Mouse (Mus musculus) granulocyte monocyte progenitor cell, adult 5-6 weeks (primary cell): ENCODE measurements around the gene 1700067P10Rik. TPM values are rescaled to one million over a fixed set of nuclear protein-coding genes. Genes with fewer than 3 reads are reported as not detected.
A peak's percentile ranks its signal among the peaks of the same experiment; 100 is the strongest.

ENCODE experiments used
- ATAC-seq: replicated peaks from 2 replicates; pipeline ENCODE4 v1.8.0; 2016; ENCODE audit warnings: mild to moderate bottlenecking, moderate TSS enrichment, inconsistent platforms; ENCODE audit not compliant: poor library complexity, severe bottlenecking
- total RNA-seq, 2 experiments: library from RNA; stranded (forward) in 1 of 2; stranded (reverse) in 1 of 2; fragments of 200-712, 200-1000 nt in 1 of 2; fragments of >200 nt in 1 of 2; fragmentation: Nextera tagmentation in 1 of 2; gene quantifications; 2 replicates each; pipeline ENCODE4 v1.2.3; 2014 to 2017

Gene 1700067P10Rik
- not detected in 2 replicates for total RNA-seq (2014; fragmentation: Nextera tagmentation)
- not detected in 2 replicates for total RNA-seq (2017)

- no peak for ATAC-seq
These were observed at the start of gene 1700067P10Rik for GRCm38 (mm10) chr17:48089019-48089418. 1700067P10Rik (plus strand) TSS chr17:48089319.

DNA sequence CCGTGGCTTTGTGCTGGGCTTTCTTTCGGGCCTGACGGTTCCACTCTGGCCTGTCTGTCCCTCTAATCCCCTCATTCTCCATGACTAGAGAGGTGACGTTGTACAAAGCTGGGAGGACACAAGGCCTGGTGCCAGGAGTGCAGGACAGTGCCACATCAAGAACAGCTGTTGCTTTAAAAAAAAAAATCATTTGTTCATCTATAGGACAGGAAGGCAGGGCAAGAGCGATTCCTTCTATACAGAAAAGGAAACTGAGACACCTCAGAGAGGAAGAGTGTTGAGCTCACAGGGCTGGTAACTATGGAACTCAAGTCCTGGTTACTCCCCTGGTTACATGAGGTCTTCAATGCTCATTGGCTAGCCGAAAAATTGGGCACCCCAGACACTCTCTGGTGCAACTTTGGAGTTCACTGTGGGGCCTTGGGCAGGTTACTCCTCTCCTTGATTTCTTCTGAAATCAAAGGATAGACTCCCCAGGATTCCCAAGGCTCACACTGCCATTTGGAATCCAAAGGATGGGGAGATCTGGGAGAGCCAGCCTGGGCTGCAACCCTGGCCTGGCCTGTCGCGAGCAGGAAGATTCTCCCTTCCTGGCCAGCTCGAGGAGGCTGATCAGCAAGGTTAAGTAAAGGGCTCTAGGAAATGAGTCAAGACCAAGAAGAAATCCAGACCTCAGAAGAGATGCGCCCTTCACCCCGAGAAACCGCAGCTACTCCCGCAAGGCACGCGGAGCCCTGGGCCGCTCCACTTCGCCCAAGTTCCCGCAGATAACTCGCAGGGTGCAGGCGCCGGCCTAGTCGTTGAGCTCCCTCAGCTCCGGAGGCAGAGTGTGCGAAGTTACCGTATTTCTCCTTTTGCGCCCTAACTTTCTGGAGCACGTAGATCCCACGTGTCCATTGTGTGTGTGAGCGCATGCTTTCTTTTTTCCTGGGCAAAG, 47.5 kb upstream of the 1700067P10Rik start:
- peak; percentile 40 for ATAC-seq

- ATAC-seq: peak; percentile 63
These were observed 45.8 kb upstream of the 1700067P10Rik start for GRCm38 (mm10) chr17:48043154-48043880.

- peak; percentile 30; the same call in 1 of the 2 replicates for ATAC-seq
These were observed 43.5 kb upstream of the 1700067P10Rik start for GRCm38 (mm10) chr17:48045631-48046030.

DNA sequence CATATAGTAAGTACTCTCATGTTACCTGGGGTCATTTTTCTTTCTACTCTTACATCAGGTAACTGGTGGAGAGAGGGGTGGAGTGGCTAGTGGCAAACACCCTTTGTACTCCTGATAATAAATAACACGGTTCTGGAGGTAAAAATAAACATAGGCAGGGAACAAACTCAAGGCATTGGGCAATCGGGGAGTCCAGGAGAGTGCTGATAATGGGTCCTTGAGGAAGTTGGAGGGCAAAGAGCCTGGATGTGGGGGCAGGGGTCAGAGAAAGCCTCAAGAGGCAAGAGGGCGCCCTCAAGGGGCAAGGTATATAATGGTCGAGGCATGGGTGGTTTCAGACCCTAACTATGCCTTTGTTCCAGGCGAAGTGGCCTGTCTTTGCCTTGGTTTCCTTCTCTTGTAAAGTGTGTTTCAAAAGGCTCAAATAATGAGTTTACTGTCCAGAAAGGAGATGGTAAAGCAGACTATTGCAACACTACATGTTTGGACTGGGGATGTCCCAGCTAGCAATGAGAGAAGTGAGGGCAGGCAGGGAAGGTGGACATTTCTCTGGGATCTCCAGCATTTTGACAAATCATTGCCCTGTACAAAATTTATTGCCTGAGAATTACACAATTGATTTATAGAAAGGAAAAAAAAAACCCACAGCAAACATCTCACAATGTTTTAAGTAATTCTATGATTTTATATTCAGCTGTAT, 37.3 kb upstream of the 1700067P10Rik start:
- ATAC-seq: peak; percentile 53

- no peak for ATAC-seq
These were observed 36.6 kb upstream of the 1700067P10Rik start for GRCm38 (mm10) chr17:48052338-48053067.

GRCm38 (mm10) chr17:48053646-48054045, 35.5 kb upstream of the 1700067P10Rik start:
- ATAC-seq: no peak

- no peak for ATAC-seq
These were observed 33.9 kb upstream of the 1700067P10Rik start for GRCm38 (mm10) chr17:48055076-48055816.

- ATAC-seq: no peak; the same call in 1 of the 2 replicates
These were observed 31.7 kb upstream of the 1700067P10Rik start for GRCm38 (mm10) chr17:48057382-48057781.

DNA sequence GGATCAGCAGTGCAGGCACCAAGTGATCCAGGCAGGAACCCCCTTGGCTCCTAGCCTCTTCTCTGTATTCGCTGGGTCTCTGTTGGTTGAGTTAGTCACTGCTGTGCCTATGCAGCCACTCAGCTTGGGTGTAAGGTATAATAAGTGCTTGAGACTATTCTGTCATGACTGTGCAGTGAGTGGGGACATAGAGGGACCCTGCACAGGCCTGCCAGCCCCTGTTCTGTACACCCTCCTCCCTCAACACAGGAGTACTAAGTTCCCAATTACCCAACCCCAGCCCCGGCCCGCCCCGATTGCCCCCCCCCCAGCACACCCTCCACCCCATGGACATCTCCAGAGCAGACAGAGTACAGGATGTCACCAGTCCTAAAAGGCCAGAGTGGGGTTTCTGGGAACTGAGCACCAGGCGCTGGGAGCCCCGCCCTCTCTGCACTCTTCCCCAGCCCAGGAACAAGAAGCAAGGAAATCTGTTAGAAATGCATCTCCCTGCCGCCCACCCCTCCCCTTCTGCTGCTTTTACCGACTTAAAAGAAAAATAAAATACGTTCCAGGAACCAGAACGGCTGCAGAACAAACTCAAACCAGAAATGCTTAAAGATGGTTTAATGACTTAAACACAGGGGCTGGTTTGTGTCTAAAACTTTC, 24.8 kb upstream of the 1700067P10Rik start:
- no peak for ATAC-seq

GRCm38 (mm10) chr17:48065081-48065501, 24.0 kb upstream of the 1700067P10Rik start:
- ATAC-seq: no peak

DNA sequence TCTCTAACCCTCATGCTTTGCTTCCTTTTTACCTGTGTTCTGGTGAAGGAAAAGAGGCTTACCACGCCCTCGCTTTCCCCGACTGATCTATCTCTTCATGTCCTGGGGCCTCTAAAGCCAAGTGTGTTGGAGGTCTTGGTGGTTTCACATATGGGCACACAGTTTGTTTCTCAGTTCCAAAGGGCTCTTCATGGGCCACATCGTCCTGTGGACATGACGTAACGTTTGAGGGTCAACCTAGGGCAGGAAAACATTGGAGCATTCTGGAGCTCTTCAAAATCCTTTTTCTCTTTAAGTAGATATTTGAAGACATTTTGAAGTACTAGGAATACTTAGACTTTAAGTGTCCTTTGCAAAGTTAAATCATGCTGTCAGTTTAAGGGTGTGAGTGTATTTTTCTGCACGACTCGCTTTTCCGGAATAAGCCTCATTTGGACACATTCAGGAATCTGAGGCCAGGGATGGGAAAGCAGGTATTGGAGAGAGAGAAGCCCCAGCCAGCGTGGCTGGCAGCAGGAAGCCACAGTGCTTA, 22.0 kb upstream of the 1700067P10Rik start:
- ATAC-seq: no peak

- ATAC-seq: no peak
These were observed 21.4 kb upstream of the 1700067P10Rik start for GRCm38 (mm10) chr17:48067729-48068128.

DNA sequence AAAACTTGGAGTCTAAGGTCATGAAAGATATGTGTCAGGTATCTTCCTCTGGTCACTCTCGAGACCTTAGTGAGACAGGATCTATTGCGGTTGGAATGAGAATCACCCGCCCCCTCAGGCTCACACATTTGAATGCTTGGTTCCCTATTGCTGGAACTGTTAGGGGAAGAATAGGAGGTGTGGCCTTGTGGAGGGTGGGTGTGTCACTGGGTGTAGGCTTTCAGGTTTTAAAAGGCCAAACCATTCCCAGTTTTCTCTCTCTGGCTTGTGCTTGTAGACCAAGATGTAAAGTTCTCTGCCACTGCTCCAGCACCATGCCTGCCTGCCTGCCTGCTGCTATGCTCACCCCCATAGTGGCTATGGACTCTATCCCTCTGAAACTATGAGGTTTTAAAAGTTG, 8.5 kb upstream of the 1700067P10Rik start:
- ATAC-seq: peak; percentile 27; the same call in 1 of the 2 replicates

GRCm38 (mm10) chr17:48089446-48089845, 327 bp downstream of the 1700067P10Rik start:
- ATAC-seq: no peak

GRCm38 (mm10) chr17:48090305-48090704, 1.2 kb downstream of the 1700067P10Rik start:
- no peak for ATAC-seq

- no peak for ATAC-seq
These were observed 4.2 kb downstream of the 1700067P10Rik start for GRCm38 (mm10) chr17:48093286-48093817.
